Mouse (Mus musculus) cerebellum, adult 2 months (tissue): Measurements from ENCODE around the gene Ddx39b.

Experiments
- CTCF ChIP-seq: fragments of 200-500 bp; IDR thresholded peaks from 2 replicates; pipeline ENCODE4 v1.5.1; 2011; ENCODE audit warnings: low read depth, mild to moderate bottlenecking, control low read depth, low read length, moderate library complexity, borderline replicate concordance; ENCODE audit not compliant: insufficient read depth
- POLR2A ChIP-seq: fragments of 200-500 bp; IDR thresholded peaks from 2 replicates; pipeline ENCODE4 v1.6.1; 2011; ENCODE audit warnings: low read length, control low read depth, borderline replicate concordance; ENCODE audit not compliant: insufficient read depth

- TF ChIP-seq CTCF (no peak), POLR2A (no peak)
These were observed 40.4 kb upstream of the Ddx39b start for GRCm38 (mm10) chr17:35201128-35201527.
